Mouse (Mus musculus) olfactory bulb, adult 2 months (tissue): Measurements from ENCODE around the gene Ccl11. TPM values are rescaled to one million over a fixed set of nuclear protein-coding genes. Genes with fewer than 3 reads are reported as not detected.

Source experiments
- H3K27ac ChIP-seq: fragments of 200-500 bp; 2 replicates; pipeline ENCODE4 v1.5.1; 2012; ENCODE audit warnings: low read depth, low read length; ENCODE audit not compliant: insufficient read depth
- H3K4me1 ChIP-seq: fragments of 200-500 bp; 2 replicates; pipeline ENCODE4 v1.6.1; 2012; ENCODE audit warnings: low read length; ENCODE audit not compliant: control insufficient read depth, insufficient read depth
- H3K4me3 ChIP-seq: fragments of 200-500 bp; 2 replicates; pipeline ENCODE4 v1.5.1; 2012; ENCODE audit warnings: mild to moderate bottlenecking, low read depth, low read length, moderate library complexity; ENCODE audit not compliant: insufficient read depth
- CTCF ChIP-seq: fragments of 200-500 bp; IDR thresholded peaks from 2 replicates; pipeline ENCODE4 v1.5.1; 2012; ENCODE audit warnings: low read depth, mild to moderate bottlenecking, low read length, moderate library complexity; ENCODE audit not compliant: insufficient read depth
- POLR2A ChIP-seq: fragments of 200-500 bp; IDR thresholded peaks from 2 replicates; pipeline ENCODE4 v1.6.1; 2012; ENCODE audit warnings: mild to moderate bottlenecking, low read depth, low read length, moderate library complexity; ENCODE audit not compliant: insufficient read depth
- WGBS: fragments of 180-500 bp; shearing (Covaris S2); methylation state at CpG from one replicate; pipeline ENCODE4 v1.1.7; 2018; 5-methylcytosine and 5-hydroxymethylcytosine counted together
- polyA plus RNA-seq: library from polyadenylated mRNA; stranded (reverse); fragments of >200 nt; gene quantifications from 2 replicates; pipeline ENCODE4 v1.2.4, GENCODE M21; 2012; ENCODE audit warnings: low replicate concordance; ENCODE audit not compliant: missing spikeins, insufficient read depth, insufficient read length

Ccl11 gene
- polyA plus RNA-seq, 1 experiment: not detected

DNA sequence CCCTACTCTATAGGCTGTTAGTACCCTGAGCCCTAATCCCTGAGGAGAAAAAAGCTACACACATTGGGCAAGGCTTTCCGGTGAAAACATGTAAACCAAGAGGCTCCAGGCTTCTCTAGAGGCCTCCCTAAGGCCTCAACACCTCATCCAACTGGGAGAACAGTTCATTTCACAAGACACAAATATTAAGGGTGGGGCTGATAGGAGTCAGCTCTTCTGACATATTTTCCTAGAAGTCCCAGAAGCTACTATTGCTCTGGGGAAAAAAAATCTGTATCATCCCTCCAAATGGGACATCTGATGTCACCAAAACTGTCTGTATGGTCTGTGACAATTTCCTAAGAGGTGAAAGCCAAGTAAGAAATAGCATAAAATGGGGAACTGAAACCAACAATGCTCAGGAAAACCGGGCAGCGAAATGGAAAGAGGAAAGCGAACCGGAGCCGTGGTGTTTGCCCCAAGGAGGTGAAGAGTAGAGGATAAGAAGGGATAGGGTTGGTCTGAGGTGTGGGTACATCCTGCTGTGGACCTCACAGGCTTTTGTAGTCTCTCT, 35.0 kb upstream of the Ccl11 start:
- Histone ChIP-seq H3K27ac (no peak overlapping the region), H3K4me3 (no peak overlapping the region), H3K4me1 (no peaks in the 10 kb centered on the region)
- 93% methylated on average over 6 of the region's 6 CpGs for WGBS
- TF ChIP-seq CTCF: no peak
- no peak for TF ChIP-seq POLR2A

GRCm38 (mm10) chr11:82023769-82024168, 33.9 kb upstream of the Ccl11 start:
- H3K27ac ChIP-seq: no peak overlapping the region
- H3K4me3 ChIP-seq: no peak overlapping the region
- H3K4me1 ChIP-seq: no peaks in the 10 kb centered on the region
- TF ChIP-seq POLR2A (no peak), CTCF (no peak)
- WGBS: 82% methylated on average over 4 of the region's 4 CpGs

DNA sequence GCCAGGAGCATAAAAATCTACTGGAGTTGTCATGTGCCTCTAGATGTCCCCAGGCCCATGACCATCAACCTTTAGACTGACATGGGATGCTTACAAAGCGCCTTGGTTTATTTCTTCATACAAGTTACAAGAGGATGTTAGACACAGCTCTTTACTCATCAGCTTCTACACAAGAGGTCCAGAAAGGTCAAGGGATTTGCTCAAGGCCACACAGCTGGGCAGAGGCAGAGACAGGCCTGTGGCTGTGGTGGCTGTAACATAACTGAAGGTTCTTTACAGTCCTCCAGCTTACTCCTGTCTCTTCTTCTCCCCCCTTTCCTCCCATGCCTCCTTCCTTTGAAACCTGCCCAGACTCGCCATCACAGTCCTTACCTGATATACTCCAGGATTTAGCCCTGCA, 27.5 kb upstream of the Ccl11 start:
- H3K27ac ChIP-seq: no peak overlapping the region
- H3K4me3 ChIP-seq: no peak overlapping the region
- no peaks in the 10 kb centered on the region for H3K4me1 ChIP-seq
- TF ChIP-seq CTCF (no peak), POLR2A (no peak)
- WGBS: 97% methylated on average over 2 of the region's 2 CpGs

GRCm38 (mm10) chr11:82032136-82032535, 25.5 kb upstream of the Ccl11 start:
- TF ChIP-seq POLR2A: no peak
- Histone ChIP-seq H3K4me1 (peaks cover 4% of the 10 kb centered on the region; the same call in 1 of the 2 replicates), H3K4me3 (no peak overlapping the region), H3K27ac (no peak overlapping the region)

DNA sequence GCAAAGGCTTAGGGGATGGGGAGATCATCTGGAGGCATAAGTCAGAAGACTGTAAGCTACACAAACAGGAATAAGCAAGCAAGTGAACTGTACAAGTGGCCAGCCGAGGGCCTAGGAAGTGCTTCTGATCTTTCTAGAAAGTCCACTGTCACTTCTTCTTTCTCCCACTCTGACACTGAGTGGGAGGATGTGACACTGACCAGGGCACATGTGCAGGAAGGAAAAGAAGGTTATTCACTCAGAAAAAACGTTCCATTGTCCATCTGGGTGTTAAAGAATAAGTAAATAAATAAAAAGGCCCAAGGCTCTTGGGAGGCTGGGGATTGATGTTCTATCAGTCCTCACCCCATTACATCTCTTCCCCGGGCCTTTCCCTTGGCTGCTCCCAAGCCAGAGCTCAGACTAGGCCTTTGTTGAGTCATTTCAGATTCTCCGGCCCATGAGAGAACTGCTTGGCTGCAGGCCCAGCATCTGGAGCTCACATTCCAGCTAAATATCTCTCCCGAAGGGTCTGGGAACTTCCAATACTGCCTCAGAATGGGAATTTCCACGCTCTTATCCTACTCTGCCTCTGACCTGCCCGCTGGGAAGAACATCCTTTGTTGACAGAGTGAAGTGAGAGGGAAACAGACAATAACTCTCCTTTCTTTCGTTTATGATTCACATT, 24.8 kb upstream of the Ccl11 start:
- Histone ChIP-seq H3K4me1 (peaks cover 4% of the 10 kb centered on the region; the same call in 1 of the 2 replicates), H3K27ac (no peak overlapping the region), H3K4me3 (no peak overlapping the region)
- 55% methylated on average over 8 of the region's 8 CpGs for WGBS
- no peak for TF ChIP-seq CTCF
- no peak for TF ChIP-seq POLR2A

- TF ChIP-seq POLR2A (no peak), CTCF (no peak)
- 90% methylated on average over 7 of the region's 7 CpGs for WGBS
- H3K4me1 ChIP-seq: peaks cover 4% of the 10 kb centered on the region; the same call in 1 of the 2 replicates
- H3K27ac ChIP-seq: no peak overlapping the region
- H3K4me3 ChIP-seq: no peak overlapping the region
Measured at GRCm38 (mm10) chr11:82034446-82034845, 23.2 kb upstream of the Ccl11 start.

- TF ChIP-seq POLR2A (no peak), CTCF (no peak)
- WGBS: 21% methylated on average over 5 of the region's 5 CpGs
- Histone ChIP-seq H3K4me1 (peaks cover 4% of the 10 kb centered on the region; the same call in 1 of the 2 replicates), H3K4me3 (no peak within 1 kb of the TSS), H3K27ac (no peak within 1 kb of the TSS)
Measured at GRCm38 (mm10) chr11:82035356-82035755, 22.3 kb upstream of the Ccl11 start, which contains the start of gene Ccl2. Gene Ccl2 (plus strand): TSS chr11:82035571.

GRCm38 (mm10) chr11:82035857-82036256, 21.8 kb upstream of the Ccl11 start:
- Histone ChIP-seq H3K27ac (no peak overlapping the region), H3K4me3 (no peak overlapping the region), H3K4me1 (peaks cover 4% of the 10 kb centered on the region; the same call in 1 of the 2 replicates)
- WGBS: 73% methylated on average over 2 of the region's 2 CpGs
- TF ChIP-seq POLR2A (no peak), CTCF (no peak)

- Histone ChIP-seq H3K27ac (no peak within 1 kb of the TSS), H3K4me1 (peaks cover 4% of the 10 kb centered on the region; the same call in 1 of the 2 replicates), H3K4me3 (no peak within 1 kb of the TSS)
- TF ChIP-seq CTCF (no peak), POLR2A (no peak)
- WGBS: 47% methylated on average over 2 of the region's 2 CpGs
Measured at GRCm38 (mm10) chr11:82038535-82038934, 19.1 kb upstream of the Ccl11 start, which contains the start of gene Gm17268. Gene Gm17268 (minus strand): TSS chr11:82038562.
